Mouse (Mus musculus) forebrain, embryonic 16.5 days (tissue): ENCODE measurements at regions not wholly inside any gene's neighbourhood (a gene's known extent, or its start where the extent isn't known, plus 50 kb on each side); places are given as distances from the start of the nearest gene placed in this dataset.
A peak's percentile ranks its signal among the peaks of the same experiment; 100 is the strongest.
"Not testable (repeated sequence)": the region's sequence is repeated elsewhere in the genome, so short reads cannot be mapped to it uniquely, and the experiment has no call there.

Source experiments
- ATAC-seq: fragments of 200-750 bp; cut with Nextera tagmentation; 2 replicates; pipeline ENCODE4 v1.8.0; 2017; ENCODE audit warnings: mild to moderate bottlenecking, moderate library complexity
- H3K27ac ChIP-seq: fragments of 300-500 bp; sonication (generic); 2 replicates; pipeline ENCODE4 v1.5.1; 2014; ENCODE audit warnings: low read length, control low read depth
- H3K27me3 ChIP-seq: fragments of 300-500 bp; sonication (generic); replicated peaks from 2 replicates; pipeline ENCODE4 v1.6.1; 2014; ENCODE audit warnings: low read length; ENCODE audit not compliant: control insufficient read depth, insufficient read depth
- H3K36me3 ChIP-seq: fragments of 300-500 bp; sonication (generic); 2 replicates; pipeline ENCODE4 v1.6.1; 2014; ENCODE audit not compliant: control insufficient read depth, insufficient read depth
- H3K4me1 ChIP-seq: fragments of 300-500 bp; sonication (generic); replicated peaks from 2 replicates; pipeline ENCODE4 v1.6.1; 2014; ENCODE audit warnings: low read length; ENCODE audit not compliant: control insufficient read depth, insufficient read depth
- H3K4me2 ChIP-seq: fragments of 300-500 bp; sonication (generic); 2 replicates; pipeline ENCODE4 v1.6.1; 2014; ENCODE audit warnings: mild to moderate bottlenecking, low read length, control low read depth
- H3K4me3 ChIP-seq: fragments of 300-500 bp; sonication (generic); replicated peaks from 2 replicates; pipeline ENCODE4 v1.5.1; 2014; ENCODE audit warnings: mild to moderate bottlenecking, low read length, control low read depth
- H3K9ac ChIP-seq: fragments of 300-500 bp; sonication (generic); replicated peaks from 2 replicates; pipeline ENCODE4 v1.6.1; 2014; ENCODE audit warnings: low read depth, low read length, control low read depth
- H3K9me3 ChIP-seq: fragments of 300-500 bp; sonication (generic); 2 replicates; pipeline ENCODE4 v1.6.1; 2016; ENCODE audit warnings: low read length; ENCODE audit not compliant: control insufficient read depth
- WGBS: fragments of 180-500 bp; shearing (Covaris S2); extraction: QIAGEN DNeasy Blood & Tissue Kit; methylation state at CpG from one replicate; pipeline ENCODE4 v1.1.7; 2014; 5-methylcytosine and 5-hydroxymethylcytosine counted together

- H3K9ac ChIP-seq = no peak overlapping the region
- ATAC-seq = no peak
- no peak overlapping the region for H3K27ac ChIP-seq
- no peak overlapping the region for H3K4me3 ChIP-seq
- 66% methylated on average over 3 of the region's 3 CpGs for WGBS
- H3K9me3 ChIP-seq = no peaks in the 10 kb centered on the region
- no peak overlapping the region for H3K4me2 ChIP-seq
- H3K36me3 ChIP-seq = no peaks in the 10 kb centered on the region
- no peaks in the 10 kb centered on the region for H3K27me3 ChIP-seq
- no peaks in the 10 kb centered on the region for H3K4me1 ChIP-seq
These were observed 128.9 kb upstream of the Gm527 start for GRCm38 (mm10) chr12:64788761-64789160.

DNA sequence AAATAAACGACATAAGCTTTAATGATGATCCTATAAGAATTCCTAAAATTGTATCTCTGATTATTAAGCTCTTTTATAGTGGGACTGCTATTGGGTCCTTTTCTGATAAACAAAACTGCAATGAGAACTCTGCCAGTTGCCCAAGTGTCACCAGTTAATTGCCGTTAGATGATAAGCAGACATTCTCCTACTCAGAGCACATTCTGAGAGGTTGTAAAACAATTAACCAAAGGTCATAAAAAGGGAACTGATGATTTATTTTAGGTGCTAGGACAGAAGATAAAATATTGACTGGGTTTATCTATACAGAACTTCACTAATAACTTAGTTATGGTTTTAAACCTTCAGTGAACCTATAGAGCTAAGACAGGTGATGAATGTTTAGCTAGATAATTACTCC lies 109.2 kb upstream of the Gm527 start:
- not testable (repeated sequence) for H3K27me3 ChIP-seq, ATAC-seq, H3K4me3 ChIP-seq, H3K9ac ChIP-seq, H3K4me1 ChIP-seq, H3K9me3 ChIP-seq, H3K4me2 ChIP-seq, H3K36me3 ChIP-seq, H3K27ac ChIP-seq
- WGBS = 85% methylated on average over 2 of the region's 2 CpGs

DNA sequence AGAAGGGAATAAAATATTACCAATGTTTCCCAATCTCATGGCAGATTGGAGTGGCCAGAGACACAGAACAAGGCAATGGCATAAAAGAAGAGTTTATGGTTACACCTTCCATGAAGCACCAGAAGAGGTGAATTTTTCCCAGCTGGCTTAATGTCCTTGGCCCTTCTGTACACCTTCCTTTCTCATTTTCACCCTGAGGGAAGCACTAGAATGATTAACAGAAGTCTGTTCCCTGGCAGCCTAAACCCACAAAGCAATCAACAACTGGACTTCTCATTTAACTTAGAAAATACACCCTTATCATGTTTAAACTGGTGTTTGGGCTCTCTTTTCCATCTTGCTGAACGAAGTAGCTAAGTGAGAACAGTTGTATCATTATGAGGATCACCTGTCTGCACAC lies 107.6 kb upstream of the Gm527 start:
- Histone ChIP-seq H3K9ac (no peak overlapping the region), H3K4me2 (no peak overlapping the region), H3K27ac (no peak overlapping the region), H3K27me3 (no peaks in the 10 kb centered on the region), H3K4me1 (no peaks in the 10 kb centered on the region), H3K36me3 (no peaks in the 10 kb centered on the region), H3K4me3 (no peak overlapping the region), H3K9me3 (no peaks in the 10 kb centered on the region)
- WGBS = 75% methylated on average over 1 of the region's 1 CpGs
- ATAC-seq = no peak

- H3K4me3 ChIP-seq = no peak overlapping the region
- no peak overlapping the region for H3K4me2 ChIP-seq
- no peak overlapping the region for H3K27ac ChIP-seq
- H3K27me3 ChIP-seq = no peaks in the 10 kb centered on the region
- H3K9ac ChIP-seq = no peak overlapping the region
- no peaks in the 10 kb centered on the region for H3K9me3 ChIP-seq
- 76% methylated on average over 6 of the region's 6 CpGs for WGBS
- H3K4me1 ChIP-seq = no peaks in the 10 kb centered on the region
- H3K36me3 ChIP-seq = no peaks in the 10 kb centered on the region
- no peak for ATAC-seq
These were observed 101.8 kb upstream of the Gm527 start for GRCm38 (mm10) chr12:64815871-64816270.

- no peak for ATAC-seq
- no peak overlapping the region for H3K4me3 ChIP-seq
- no peak overlapping the region for H3K4me2 ChIP-seq
- no peak overlapping the region for H3K9ac ChIP-seq
- H3K9me3 ChIP-seq = no peaks in the 10 kb centered on the region
- no peaks in the 10 kb centered on the region for H3K4me1 ChIP-seq
- H3K36me3 ChIP-seq = no peaks in the 10 kb centered on the region
- 62% methylated on average over 9 of the region's 9 CpGs for WGBS
- H3K27ac ChIP-seq = no peak overlapping the region
- no peaks in the 10 kb centered on the region for H3K27me3 ChIP-seq
These were observed 100.5 kb upstream of the Gm527 start for GRCm38 (mm10) chr12:64817056-64817810.

DNA sequence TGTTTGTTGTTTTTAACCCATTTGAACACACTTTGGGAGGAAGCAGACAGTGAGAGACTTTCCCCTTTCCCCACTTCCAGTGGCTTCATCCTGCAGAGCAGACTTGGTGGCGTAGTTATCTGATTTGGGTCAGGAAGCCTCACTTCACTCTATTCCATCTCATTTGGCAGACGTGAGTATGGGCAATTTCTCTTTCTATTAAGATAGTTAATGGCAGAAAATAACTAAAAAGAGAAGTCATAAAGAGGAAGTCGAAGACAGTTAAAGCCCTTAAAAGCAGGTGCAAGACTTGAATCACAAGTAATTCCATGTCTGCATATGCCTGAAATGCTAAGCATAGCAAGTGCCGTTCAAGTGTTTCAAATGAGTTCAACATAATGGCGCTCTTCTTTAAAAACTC lies 97.0 kb upstream of the Gm527 start:
- Histone ChIP-seq H3K9me3 (no peaks in the 10 kb centered on the region), H3K4me1 (no peaks in the 10 kb centered on the region), H3K4me2 (no peak overlapping the region), H3K27me3 (no peaks in the 10 kb centered on the region), H3K9ac (no peak overlapping the region), H3K36me3 (no peaks in the 10 kb centered on the region), H3K27ac (no peak overlapping the region), H3K4me3 (no peak overlapping the region)
- 85% methylated on average over 5 of the region's 5 CpGs for WGBS
- no peak for ATAC-seq

GRCm38 (mm10) chr12:64829662-64830249 lies 88.0 kb upstream of the Gm527 start:
- Histone ChIP-seq H3K27ac (no peak overlapping the region), H3K36me3 (no peaks in the 10 kb centered on the region), H3K27me3 (no peaks in the 10 kb centered on the region), H3K9me3 (no peaks in the 10 kb centered on the region), H3K4me2 (no peak overlapping the region), H3K4me1 (peaks cover 5% of the 10 kb centered on the region), H3K9ac (no peak overlapping the region), H3K4me3 (no peak overlapping the region)
- ATAC-seq = peak; percentile 86
- 9% methylated on average over 1 of the region's 1 CpGs for WGBS

- H3K9ac ChIP-seq = no peak overlapping the region
- ATAC-seq = 0 out of 2 replicates have a peak, but pooled peaks have one; percentile 20
- no peak overlapping the region for H3K27ac ChIP-seq
- H3K36me3 ChIP-seq = no peaks in the 10 kb centered on the region
- H3K4me3 ChIP-seq = no peak overlapping the region
- 34% methylated on average over 9 of the region's 9 CpGs for WGBS
- no peak overlapping the region for H3K4me2 ChIP-seq
- no peaks in the 10 kb centered on the region for H3K27me3 ChIP-seq
- H3K4me1 ChIP-seq = peaks cover 5% of the 10 kb centered on the region
- H3K9me3 ChIP-seq = no peaks in the 10 kb centered on the region
These were observed 85.2 kb upstream of the Gm527 start for GRCm38 (mm10) chr12:64832313-64833151.

GRCm38 (mm10) chr12:64857709-64858108 lies 60.0 kb upstream of the Gm527 start:
- no peak overlapping the region for H3K4me2 ChIP-seq
- H3K4me3 ChIP-seq = no peak overlapping the region
- H3K27me3 ChIP-seq = no peaks in the 10 kb centered on the region
- no peak overlapping the region for H3K27ac ChIP-seq
- no peaks in the 10 kb centered on the region for H3K4me1 ChIP-seq
- H3K9me3 ChIP-seq = peaks cover 5% of the 10 kb centered on the region; the same call in 1 of the 2 replicates
- no peak overlapping the region for H3K9ac ChIP-seq
- no peaks in the 10 kb centered on the region for H3K36me3 ChIP-seq
- ATAC-seq = no peak
